Mouse (Mus musculus): ENCODE measurements around the gene Ppp1r12b.

DNA sequence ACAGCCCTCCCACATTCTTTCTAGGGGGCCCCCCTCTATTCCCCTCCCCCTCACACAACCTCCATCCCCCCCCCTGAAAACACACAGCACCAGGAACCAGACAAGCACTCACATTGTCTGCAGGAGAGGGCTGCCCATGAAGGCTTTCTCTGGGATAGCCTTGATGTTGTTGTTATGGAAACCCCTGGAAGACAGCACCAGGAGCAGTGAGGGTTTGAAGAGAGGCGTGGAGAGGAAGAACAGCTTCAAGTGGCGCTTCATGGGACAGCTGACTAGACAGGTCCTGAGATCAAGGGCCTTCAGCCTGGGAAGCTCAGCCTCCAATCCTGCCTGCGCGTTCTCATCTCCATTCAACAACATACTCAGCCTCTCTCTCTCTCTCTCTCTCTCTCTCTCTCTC lies 47.6 kb upstream of the Ppp1r12b start:
- TF ChIP-seq CTCF (IDR thresholded peaks at IDR 0.05; ENCODE audit: low read depth), result no peak
- TF ChIP-seq EP300 (optimal IDR thresholded peaks at IDR 0.05), result no peak
